Mouse (Mus musculus) testis, adult 2 months (tissue): ENCODE data around the gene Maml3. TPM values are rescaled to one million over a fixed set of nuclear protein-coding genes. Genes with fewer than 3 reads are reported as not detected.

Source experiments
- H3K27ac ChIP-seq: fragments of 200-500 bp; 2 replicates; pipeline ENCODE4 v1.5.1; 2012; ENCODE audit warnings: low read depth, low read length; ENCODE audit not compliant: control insufficient read depth, insufficient read depth
- H3K27me3 ChIP-seq: fragments of 200-500 bp; 2 replicates; pipeline ENCODE4 v1.6.1; 2012; ENCODE audit warnings: mild to moderate bottlenecking, low read length, moderate library complexity; ENCODE audit not compliant: control insufficient read depth, insufficient read depth
- H3K36me3 ChIP-seq: fragments of 200-500 bp; 2 replicates; pipeline ENCODE4 v1.6.1; 2012; ENCODE audit warnings: mild to moderate bottlenecking, low read length; ENCODE audit not compliant: control insufficient read depth, insufficient read depth
- H3K4me1 ChIP-seq: fragments of 200-500 bp; 2 replicates; pipeline ENCODE4 v1.6.1; 2012; ENCODE audit warnings: low read length; ENCODE audit not compliant: control insufficient read depth, insufficient read depth
- H3K4me3 ChIP-seq: fragments of 200-500 bp; 2 replicates; pipeline ENCODE4 v1.5.1; 2012; ENCODE audit warnings: low read depth, mild to moderate bottlenecking, low read length, moderate library complexity, mixed read lengths; ENCODE audit not compliant: control insufficient read depth
- CTCF ChIP-seq: fragments of 200-500 bp; IDR thresholded peaks from 2 replicates; pipeline ENCODE4 v1.5.1; 2012; ENCODE audit warnings: low read depth, mild to moderate bottlenecking, inconsistent platforms, low read length, moderate library complexity; ENCODE audit not compliant: control insufficient read depth, insufficient read depth, insufficient replicate concordance
- POLR2A ChIP-seq: fragments of 200-500 bp; IDR thresholded peaks from 2 replicates; pipeline ENCODE4 v1.6.1; 2012; ENCODE audit warnings: low read depth, mild to moderate bottlenecking, inconsistent platforms, low read length, moderate library complexity; ENCODE audit not compliant: control insufficient read depth
- polyA plus RNA-seq: library from polyadenylated mRNA; depleted of rRNA; stranded (reverse); fragments of >200 nt; gene quantifications from 2 replicates; pipeline ENCODE4 v1.2.3, GENCODE M21; 2012; rRNA removed

Maml3 gene
- polyA plus RNA-seq: 2.9 and 3.2 TPM in 2 replicates

GRCm38 (mm10) chr3:52104636-52105151 lies at the start of gene Maml3:
Maml3 (minus strand) TSS chr3:52105076.
- no peaks in the 10 kb centered on the region for H3K27me3 ChIP-seq
- TF ChIP-seq POLR2A (0 out of 2 replicates have a peak, but pooled peaks have one; percentile 13), CTCF (no peak)
- peaks cover 18% of the 10 kb centered on the region for H3K4me1 ChIP-seq
- H3K4me3 ChIP-seq: peak within 1 kb of the TSS; percentile 60
- peak within 1 kb of the TSS; percentile 14; the same call in 1 of the 2 replicates for H3K27ac ChIP-seq
- H3K36me3 ChIP-seq: no peaks in the 10 kb centered on the region

- TF ChIP-seq CTCF: no peak
- no peak for TF ChIP-seq POLR2A
- H3K4me1 ChIP-seq: no peaks in the 10 kb centered on the region
- H3K36me3 ChIP-seq: no peaks in the 10 kb centered on the region
- H3K27me3 ChIP-seq: no peaks in the 10 kb centered on the region
- no peak overlapping the region for H3K27ac ChIP-seq
- H3K4me3 ChIP-seq: no peak overlapping the region
Measured at GRCm38 (mm10) chr3:52151155-52151554, 46.3 kb upstream of the Maml3 start.

- no peak overlapping the region for H3K27ac ChIP-seq
- H3K27me3 ChIP-seq: no peaks in the 10 kb centered on the region
- H3K36me3 ChIP-seq: no peaks in the 10 kb centered on the region
- no peak overlapping the region for H3K4me3 ChIP-seq
- no peak for TF ChIP-seq POLR2A
- TF ChIP-seq CTCF: no peak
- H3K4me1 ChIP-seq: no peaks in the 10 kb centered on the region
Measured at GRCm38 (mm10) chr3:52148301-52148700, 43.4 kb upstream of the Maml3 start.

GRCm38 (mm10) chr3:52144776-52145460 lies 40.0 kb upstream of the Maml3 start:
- TF ChIP-seq CTCF (no peak), POLR2A (no peak)
- H3K27me3 ChIP-seq: no peaks in the 10 kb centered on the region
- H3K4me1 ChIP-seq: no peaks in the 10 kb centered on the region
- no peaks in the 10 kb centered on the region for H3K36me3 ChIP-seq
- H3K4me3 ChIP-seq: no peak overlapping the region
- no peak overlapping the region for H3K27ac ChIP-seq

GRCm38 (mm10) chr3:52143017-52143416 lies 38.1 kb upstream of the Maml3 start:
- H3K27me3 ChIP-seq: no peaks in the 10 kb centered on the region
- no peak overlapping the region for H3K27ac ChIP-seq
- no peak overlapping the region for H3K4me3 ChIP-seq
- TF ChIP-seq CTCF: no peak
- TF ChIP-seq POLR2A: no peak
- H3K4me1 ChIP-seq: no peaks in the 10 kb centered on the region
- H3K36me3 ChIP-seq: no peaks in the 10 kb centered on the region

GRCm38 (mm10) chr3:52140162-52140561 lies 35.3 kb upstream of the Maml3 start:
- Histone ChIP-seq H3K4me1 (no peaks in the 10 kb centered on the region), H3K27ac (no peak overlapping the region), H3K36me3 (no peaks in the 10 kb centered on the region), H3K4me3 (no peak overlapping the region), H3K27me3 (no peaks in the 10 kb centered on the region)
- no peak for TF ChIP-seq POLR2A

GRCm38 (mm10) chr3:52125421-52125820 lies 20.5 kb upstream of the Maml3 start:
- Histone ChIP-seq H3K4me3 (no peak overlapping the region), H3K36me3 (no peaks in the 10 kb centered on the region), H3K27me3 (no peaks in the 10 kb centered on the region), H3K4me1 (peaks cover 12% of the 10 kb centered on the region), H3K27ac (no peak overlapping the region)
- TF ChIP-seq CTCF: no peak
- no peak for TF ChIP-seq POLR2A
